Mouse (Mus musculus) 3134 (cell line): ENCODE results near the gene Fam118a.

Experiments used
- DNase-seq: peaks from one replicate; pipeline ENCODE4 v3.0.0-alpha.2; 2011; ENCODE audit warnings: low spot score; ENCODE audit not compliant: insufficient read length; ENCODE audit errors: extremely low read depth

The Fam118a gene

GRCm38 (mm10) chr15:85055186-85055585 is 26.4 kb downstream of the Fam118a start:
- no peak for DNase-seq

- DNase-seq, result no peak
Observed at GRCm38 (mm10) chr15:85063421-85063820, 34.7 kb downstream of the Fam118a start.

GRCm38 (mm10) chr15:85070561-85070960 is 41.8 kb downstream of the Fam118a start:
- DNase-seq, result peak; percentile 14

- DNase-seq, result no peak
Observed at GRCm38 (mm10) chr15:85072651-85073050, 43.9 kb downstream of the Fam118a start.

- DNase-seq, result no peak
Observed at GRCm38 (mm10) chr15:85085641-85086040, 56.9 kb downstream of the Fam118a start.
